Mouse (Mus musculus) liver, embryonic 14.5 days (tissue): Measurements from ENCODE around the gene Fmo5.

Experiments used
- CTCF ChIP-seq: IDR thresholded peaks from 2 replicates; pipeline ENCODE4 v1.5.1; 2016; ENCODE audit warnings: antibody characterized with exemption, low read depth, control low read depth
- EP300 ChIP-seq: IDR thresholded peaks from 2 replicates; pipeline ENCODE4 v1.6.1; 2016; ENCODE audit warnings: antibody characterized with exemption, low read depth

DNA sequence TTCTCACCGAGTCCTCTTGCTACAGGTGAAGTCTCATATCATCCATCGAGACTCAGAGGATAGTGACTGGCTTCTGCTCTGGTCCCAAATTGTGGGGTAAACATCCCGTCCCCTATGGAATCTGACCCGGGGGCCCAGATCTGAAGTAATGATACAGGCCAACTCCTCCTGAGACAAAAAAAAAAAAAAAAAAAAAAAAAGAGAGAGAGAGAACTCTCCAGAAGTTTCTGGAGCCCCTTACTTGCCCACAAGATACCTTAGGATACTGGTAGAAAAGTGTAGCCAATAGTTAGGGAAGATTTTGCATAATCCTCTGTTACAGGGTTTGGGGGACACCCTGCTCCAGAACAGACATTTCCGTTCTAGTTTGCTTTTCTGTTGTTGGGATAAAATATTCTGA is 54.0 kb downstream of the Fmo5 start:
- TF ChIP-seq CTCF: no peak
- no peak for TF ChIP-seq EP300
